Mouse (Mus musculus) limb, embryonic 13.5 days (tissue): ENCODE data around the gene Eif2b3. TPM values are rescaled to one million over a fixed set of nuclear protein-coding genes. Genes with fewer than 3 reads are reported as not detected.

Experiments used
- ATAC-seq: fragments of 200-750 bp; cut with Nextera tagmentation; 2 replicates; pipeline ENCODE4 v1.8.0; 2017; ENCODE audit warnings: low read depth, moderate number of reproducible peaks, moderate TSS enrichment; ENCODE audit not compliant: low FRiP score
- H3K27ac ChIP-seq: fragments of 300-500 bp; sonication (generic); 2 replicates; pipeline ENCODE4 v1.5.1; 2015; ENCODE audit warnings: inconsistent platforms, mild to moderate bottlenecking, moderate library complexity
- H3K27me3 ChIP-seq: fragments of 300-500 bp; sonication (generic); 2 replicates; pipeline ENCODE4 v1.6.1; 2015; ENCODE audit warnings: mild to moderate bottlenecking, inconsistent platforms
- H3K36me3 ChIP-seq: fragments of 300-500 bp; sonication (generic); 2 replicates; pipeline ENCODE4 v1.6.1; 2015; ENCODE audit warnings: inconsistent platforms, mild to moderate bottlenecking, moderate library complexity
- H3K4me1 ChIP-seq: fragments of 300-500 bp; sonication (generic); 2 replicates; pipeline ENCODE4 v1.6.1; 2015; ENCODE audit warnings: inconsistent platforms
- H3K4me2 ChIP-seq: fragments of 300-500 bp; sonication (generic); replicated peaks from 2 replicates; pipeline ENCODE4 v1.6.1; 2015; ENCODE audit warnings: inconsistent platforms, mild to moderate bottlenecking, moderate library complexity
- H3K4me3 ChIP-seq: fragments of 300-500 bp; sonication (generic); 2 replicates; pipeline ENCODE4 v1.5.1; 2015; ENCODE audit warnings: moderate library complexity, mild to moderate bottlenecking, inconsistent platforms
- H3K9ac ChIP-seq: fragments of 300-500 bp; sonication (generic); 2 replicates; pipeline ENCODE4 v1.6.1; 2015; ENCODE audit warnings: mild to moderate bottlenecking, inconsistent platforms
- H3K9me3 ChIP-seq: fragments of 300-500 bp; sonication (generic); 2 replicates; pipeline ENCODE4 v1.6.1; 2016; ENCODE audit warnings: inconsistent platforms
- WGBS: fragments of 180-500 bp; shearing (Covaris S2); methylation state at CpG from one replicate; pipeline ENCODE4 v1.1.7; 2015; 5-methylcytosine and 5-hydroxymethylcytosine counted together
- polyA plus RNA-seq: library from polyadenylated mRNA; unstranded; fragments of >200 nt; fragmentation: Nextera tagmentation; extraction: Ambion mirVana; gene quantifications from 2 replicates; pipeline ENCODE4 v1.2.1, GENCODE M21; 2015

The Eif2b3 gene
- polyA plus RNA-seq, 1 experiment from 2014 or later, result 47.0 TPM

- H3K27ac ChIP-seq, result no peak overlapping the region
Observed at GRCm38 (mm10) chr4:117131198-117131597, 112.0 kb downstream of the Eif2b3 start.

GRCm38 (mm10) chr4:117131890-117132793 is 112.9 kb downstream of the Eif2b3 start:
- peak; percentile 12; the same call in 1 of the 2 replicates for ATAC-seq
- peaks cover 21% of the 10 kb centered on the region for H3K4me1 ChIP-seq
- peak overlapping the region; percentile 82 for H3K4me3 ChIP-seq
- H3K9ac ChIP-seq, result peak overlapping the region; percentile 31; the same call in 1 of the 2 replicates
- H3K27ac ChIP-seq, result no peak overlapping the region
- peaks cover 18% of the 10 kb centered on the region for H3K36me3 ChIP-seq
- H3K9me3 ChIP-seq, result no peaks in the 10 kb centered on the region
- 26% methylated on average over 7 of the region's 7 CpGs for WGBS
- peaks cover 22% of the 10 kb centered on the region for H3K27me3 ChIP-seq
- H3K4me2 ChIP-seq, result peak overlapping the region; percentile 95

More at GRCm38 (mm10) chr4:117131198-117131597, 112.0 kb downstream of the Eif2b3 start:
- H3K27me3 ChIP-seq, result peaks cover 22% of the 10 kb centered on the region
- no peak overlapping the region for H3K9ac ChIP-seq
- no peaks in the 10 kb centered on the region for H3K9me3 ChIP-seq
- no peak overlapping the region for H3K4me3 ChIP-seq
- peaks cover 18% of the 10 kb centered on the region for H3K36me3 ChIP-seq
- ATAC-seq, result no peak
- peaks cover 23% of the 10 kb centered on the region for H3K4me1 ChIP-seq
- H3K4me2 ChIP-seq, result no peak overlapping the region
- whole genome bisulfite sequencing, result 82% methylated on average over 6 of the region's 6 CpGs

DNA sequence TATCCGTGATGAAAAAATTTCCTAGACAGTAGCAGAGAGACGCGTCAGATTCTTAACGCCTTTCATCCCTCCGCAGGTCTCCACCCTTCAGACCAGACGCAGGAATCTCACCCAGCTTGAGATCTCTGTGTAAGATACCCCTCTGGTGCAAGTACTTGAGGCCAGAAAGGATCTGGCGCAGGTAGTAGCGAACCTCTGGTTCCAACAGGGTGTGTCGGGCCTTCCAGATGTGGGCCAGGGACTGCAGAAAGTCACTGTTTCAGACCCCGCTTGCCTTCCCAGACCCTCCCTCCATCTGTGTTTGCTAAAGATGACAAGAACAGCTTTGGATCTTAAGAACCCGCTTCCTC is 113.6 kb downstream of the Eif2b3 start:
- peak overlapping the region; percentile 82 for H3K4me3 ChIP-seq
- H3K27ac ChIP-seq, result no peak overlapping the region
- H3K9me3 ChIP-seq, result no peaks in the 10 kb centered on the region
- H3K36me3 ChIP-seq, result peaks cover 18% of the 10 kb centered on the region
- peak overlapping the region; percentile 95 for H3K4me2 ChIP-seq
- peaks cover 21% of the 10 kb centered on the region for H3K4me1 ChIP-seq
- H3K27me3 ChIP-seq, result peaks cover 22% of the 10 kb centered on the region
- 14% methylated on average over 11 of the region's 11 CpGs for WGBS
- no peak for ATAC-seq
- peak overlapping the region; percentile 81 for H3K9ac ChIP-seq

- Histone ChIP-seq H3K9me3 (no peaks in the 10 kb centered on the region), H3K4me1 (peaks cover 21% of the 10 kb centered on the region), H3K9ac (peak overlapping the region; percentile 81), H3K27me3 (peaks cover 22% of the 10 kb centered on the region), H3K27ac (no peak overlapping the region), H3K36me3 (peaks cover 12% of the 10 kb centered on the region), H3K4me2 (peak overlapping the region; percentile 95), H3K4me3 (peak overlapping the region; percentile 82)
- ATAC-seq, result no peak
- under 1% methylated on average over 37 of the region's 42 CpGs for WGBS
Observed at GRCm38 (mm10) chr4:117133366-117133796, 114.2 kb downstream of the Eif2b3 start.

GRCm38 (mm10) chr4:117133817-117134600 is 114.8 kb downstream of the Eif2b3 start, which contains the start of gene Plk3:
TSS of gene Plk3 (minus strand) at chr4:117133963.
- H3K27me3 ChIP-seq, result peaks cover 22% of the 10 kb centered on the region
- no peaks in the 10 kb centered on the region for H3K9me3 ChIP-seq
- peak within 1 kb of the TSS; percentile 95 for H3K4me2 ChIP-seq
- H3K4me3 ChIP-seq, result peak within 1 kb of the TSS; percentile 82
- H3K4me1 ChIP-seq, result peaks cover 21% of the 10 kb centered on the region
- peak within 1 kb of the TSS; percentile 81 for H3K9ac ChIP-seq
- H3K36me3 ChIP-seq, result peaks cover 6% of the 10 kb centered on the region; the same call in 1 of the 2 replicates
- WGBS, result 2% methylated on average over 23 of the region's 48 CpGs
- ATAC-seq, result peak; percentile 89
- no peak within 1 kb of the TSS for H3K27ac ChIP-seq

- no peak overlapping the region for H3K9ac ChIP-seq
- 31% methylated on average over 2 of the region's 2 CpGs for WGBS
- no peak overlapping the region for H3K4me3 ChIP-seq
- no peak overlapping the region for H3K27ac ChIP-seq
- ATAC-seq, result no peak
- H3K4me1 ChIP-seq, result peaks cover 21% of the 10 kb centered on the region
- peak overlapping the region; percentile 95; the same call in 1 of the 2 replicates for H3K4me2 ChIP-seq
- H3K27me3 ChIP-seq, result peaks cover 22% of the 10 kb centered on the region
- H3K36me3 ChIP-seq, result 0 out of 2 replicates have a peak, but pooled peaks cover 3% of the 10 kb centered on the region
- H3K9me3 ChIP-seq, result no peaks in the 10 kb centered on the region
Observed at GRCm38 (mm10) chr4:117134601-117134995, 115.4 kb downstream of the Eif2b3 start.

GRCm38 (mm10) chr4:117136034-117136433 is 116.8 kb downstream of the Eif2b3 start:
- Histone ChIP-seq H3K4me2 (no peak overlapping the region), H3K4me1 (peaks cover 21% of the 10 kb centered on the region), H3K36me3 (0 out of 2 replicates have a peak, but pooled peaks cover 3% of the 10 kb centered on the region), H3K27me3 (peaks cover 22% of the 10 kb centered on the region), H3K4me3 (no peak overlapping the region), H3K9ac (no peak overlapping the region), H3K27ac (no peak overlapping the region), H3K9me3 (no peaks in the 10 kb centered on the region)
- no peak for ATAC-seq
- 23% methylated on average over 8 of the region's 8 CpGs for WGBS

Other genes with a start within 250 kb of the Eif2b3 start
- 40.4 and 41.2 TPM in 2 replicates for gene Toe1, start 211.8 kb upstream of the Eif2b3 start, polyA plus RNA-seq
- 18.2 and 19.4 TPM in 2 replicates for gene Mutyh, start 211.7 kb upstream of the Eif2b3 start, polyA plus RNA-seq
- 1.0 TPM in 2 replicates for gene Hpdl, start 197.7 kb upstream of the Eif2b3 start, polyA plus RNA-seq
- gene Zswim5, start 142.0 kb upstream of the Eif2b3 start, polyA plus RNA-seq, result 0.57 and 0.62 TPM in 2 replicates
- gene Urod, start 25.0 kb upstream of the Eif2b3 start, polyA plus RNA-seq, result 99.5 and 111 TPM in 2 replicates
- 10.2 and 10.3 TPM in 2 replicates for gene Hectd3, start 24.1 kb upstream of the Eif2b3 start, polyA plus RNA-seq
- 7.9 and 9.4 TPM in 2 replicates for gene Ptch2, start 76.7 kb downstream of the Eif2b3 start, polyA plus RNA-seq
- 5.1 and 5.2 TPM in 2 replicates for gene Btbd19, start 106.3 kb downstream of the Eif2b3 start, polyA plus RNA-seq
- gene Tctex1d4, start 107.4 kb downstream of the Eif2b3 start, polyA plus RNA-seq, result not detected in 2 replicates
- 3.1 and 3.5 TPM in 2 replicates for gene Plk3, start 114.6 kb downstream of the Eif2b3 start, polyA plus RNA-seq
- 885 and 930 TPM in 2 replicates for gene Rps8, start 136.8 kb downstream of the Eif2b3 start, polyA plus RNA-seq
- gene Kif2c, start 163.2 kb downstream of the Eif2b3 start, polyA plus RNA-seq, result 71.4 and 72.6 TPM in 2 replicates
- 10.0 and 11.3 TPM in 2 replicates for gene Tmem53, start 232.5 kb downstream of the Eif2b3 start, polyA plus RNA-seq
- 0.53 and 0.79 TPM in 2 replicates for gene Armh1, start 232.7 kb downstream of the Eif2b3 start, polyA plus RNA-seq